Mouse (Mus musculus) G1E (cell line): Measurements from ENCODE around the gene Alyref2.

Source experiments
- CTCF ChIP-seq: IDR thresholded peaks from 2 replicates; pipeline ENCODE4 v1.5.1; 2012; ENCODE audit warnings: low read depth, low read length, inconsistent platforms, mixed read lengths
- GATA1 ChIP-seq: IDR thresholded peaks from 2 replicates; pipeline ENCODE4 v1.6.1; 2012; ENCODE audit warnings: borderline replicate concordance, low read length, inconsistent platforms, mixed read lengths
- GATA2 ChIP-seq: IDR thresholded peaks from 2 replicates; pipeline ENCODE4 v1.6.1; 2012; ENCODE audit warnings: low read depth, low read length, inconsistent platforms, borderline replicate concordance
- TAL1 ChIP-seq: conservative IDR thresholded peaks from 2 replicates; pipeline ENCODE4 v1.6.1; 2012; ENCODE audit warnings: low read depth, low read length, inconsistent platforms, mixed read lengths

DNA sequence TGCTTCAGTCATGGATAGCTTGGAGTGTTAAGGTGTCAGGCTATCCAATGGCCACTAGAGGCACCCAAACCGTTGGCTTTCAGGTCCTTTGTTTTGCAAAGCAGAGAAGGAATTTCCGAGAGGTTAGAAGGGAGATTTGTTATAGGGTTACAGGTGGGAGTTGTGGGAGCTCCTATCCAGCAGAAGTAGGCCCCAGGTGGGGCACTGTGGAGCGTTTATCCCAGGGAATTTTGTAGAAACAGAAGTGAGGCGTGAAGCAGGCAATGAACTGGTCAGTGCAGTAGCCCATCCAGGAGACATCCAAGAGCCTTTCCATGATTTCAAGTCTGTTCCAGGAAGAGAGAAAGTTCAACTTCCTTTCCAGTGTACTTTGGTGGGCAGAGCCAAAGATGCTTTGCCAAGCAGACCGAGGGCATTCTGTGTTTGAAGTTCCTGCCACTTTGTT lies 1.6 kb upstream of the Alyref2 start:
- no peak for TF ChIP-seq GATA1
- no peak for TF ChIP-seq CTCF
- no peak for TF ChIP-seq GATA2
- no peak for TF ChIP-seq TAL1
